Mouse (Mus musculus): ENCODE measurements at regions not wholly inside any gene's neighbourhood (a gene's known extent, or its start where the extent isn't known, plus 50 kb on each side); places are given as distances from the start of the nearest gene placed in this dataset.

GRCm38 (mm10) chr4:55294255-55294687, 55.6 kb upstream of the Rad23b start:
- ATAC-seq (replicated peaks in 1 of 2; ENCODE audit: insufficient read depth in 1 of 2, low FRiP score in 2 of 2, low TSS enrichment in 1 of 2, low read depth in 1 of 2, poor library complexity in 2 of 2, severe bottlenecking in 2 of 2): no peak

- no peak for ATAC-seq (replicated peaks in 1 of 2; ENCODE audit: insufficient read depth in 1 of 2, low FRiP score in 2 of 2, low TSS enrichment in 1 of 2, low read depth in 1 of 2, poor library complexity in 2 of 2, severe bottlenecking in 2 of 2)
Observed at GRCm38 (mm10) chr4:55297841-55298240, 52.0 kb upstream of the Rad23b start.
